Mouse (Mus musculus) erythroid progenitor cell, adult 5-6 weeks (primary cell): Measurements from ENCODE around the gene Ctbp1. TPM values are rescaled to one million over a fixed set of nuclear protein-coding genes. Genes with fewer than 3 reads are reported as not detected.
A peak's percentile ranks its signal among the peaks of the same experiment; 100 is the strongest.

Source experiments
- ATAC-seq: replicated peaks from 2 replicates; pipeline ENCODE4 v1.8.0; 2016; ENCODE audit warnings: moderate number of reproducible peaks, mild to moderate bottlenecking, moderate TSS enrichment, inconsistent platforms; ENCODE audit not compliant: poor library complexity, low FRiP score, severe bottlenecking
- total RNA-seq, 2 experiments: library from RNA; stranded (forward) in 1 of 2; stranded (reverse) in 1 of 2; fragments of 150-400 nt in 1 of 2; fragments of 186-747, 209-891 nt in 1 of 2; gene quantifications; 2 replicates each; pipeline versions ENCODE4 v1.2.3 to v1.2.4; 2015 to 2017; ENCODE audit warnings: low replicate concordance in 2 of 2

Ctbp1 gene
- total RNA-seq, 2 experiments from 2014 or later, result 172 to 222 TPM

DNA sequence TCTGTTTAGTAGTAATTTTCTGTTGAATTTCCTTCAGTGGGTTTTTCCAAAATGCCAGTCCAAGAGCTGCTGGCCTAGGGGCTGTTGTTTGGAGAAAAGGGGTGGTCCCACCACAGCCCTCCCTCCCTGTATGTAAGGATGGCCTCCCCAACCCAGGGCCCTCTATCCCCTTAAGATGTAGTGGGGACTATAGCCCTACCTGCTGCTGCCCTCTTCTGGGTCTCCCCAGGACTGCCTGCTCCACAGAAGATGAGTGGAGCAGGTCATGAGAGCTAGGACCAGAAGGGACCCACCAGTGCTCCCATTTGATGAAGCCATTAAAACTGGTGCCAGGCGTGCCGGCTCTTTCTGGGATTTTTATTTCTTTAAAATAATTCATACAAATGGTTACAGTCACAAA is 27.4 kb downstream of the Ctbp1 start:
- ATAC-seq, result no peak

DNA sequence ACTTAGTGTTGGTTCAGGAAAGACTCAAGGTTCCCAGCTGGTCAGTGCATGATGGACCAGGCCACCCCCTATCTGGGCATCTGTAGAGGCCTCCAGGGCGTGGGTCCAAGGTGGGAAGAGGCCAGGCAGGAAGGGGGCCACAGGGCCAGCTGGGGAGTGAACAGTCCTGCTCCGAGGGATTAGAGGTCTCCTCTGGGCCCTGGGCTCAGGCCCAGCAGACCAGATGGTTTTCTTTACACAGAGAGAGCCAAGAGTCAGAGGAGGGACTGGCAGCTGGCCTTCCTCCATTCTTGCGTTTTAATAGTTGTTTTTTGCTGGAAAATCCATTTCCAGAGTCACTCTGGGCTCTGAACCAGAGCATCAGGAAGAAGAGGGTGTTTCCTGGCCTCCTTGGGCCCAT is 29.1 kb downstream of the Ctbp1 start:
- no peak for ATAC-seq

DNA sequence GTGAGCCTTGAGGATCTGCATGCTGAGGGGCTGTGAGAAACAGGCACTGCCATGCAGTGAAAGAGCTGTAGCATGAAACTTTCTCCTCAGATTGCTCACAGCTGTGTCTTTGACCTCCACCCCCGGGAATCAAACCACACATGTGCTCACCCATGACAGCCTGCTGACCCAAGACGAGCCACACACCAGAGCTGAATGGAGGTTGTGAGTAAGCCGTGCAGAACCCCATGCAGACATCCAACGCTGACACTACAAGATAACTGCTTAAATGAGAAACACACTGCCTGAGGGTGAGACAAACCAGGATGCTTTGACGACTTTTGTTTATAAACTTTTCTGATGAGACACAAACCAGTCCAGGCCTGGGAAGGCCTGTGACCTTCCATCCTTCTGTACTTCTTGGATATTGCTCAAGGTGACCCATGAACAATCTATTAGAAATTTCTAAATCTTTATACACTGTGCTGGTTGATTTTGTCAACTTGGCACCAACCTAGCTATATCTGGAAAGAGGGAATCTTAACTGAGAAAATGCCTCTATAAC is 30.3 kb downstream of the Ctbp1 start:
- no peak for ATAC-seq

DNA sequence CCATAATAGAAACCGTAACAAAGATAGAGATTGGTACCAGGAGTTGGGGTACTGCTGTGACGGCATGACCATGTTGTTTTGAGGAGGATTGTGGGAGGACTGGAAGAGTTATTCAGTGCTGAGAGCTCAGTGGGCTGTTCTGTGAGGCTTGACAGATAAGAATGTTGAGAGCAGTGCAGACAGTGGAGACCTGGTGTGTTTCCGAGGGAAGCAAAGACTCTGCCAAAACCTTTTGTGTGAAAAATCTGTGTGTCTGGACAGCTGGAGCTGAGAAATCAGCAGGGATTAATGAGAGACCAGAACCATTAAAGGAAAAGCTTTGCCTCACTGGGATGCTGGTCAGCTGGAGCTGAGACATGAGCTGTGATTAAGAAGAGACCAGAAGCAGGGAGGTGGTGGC is 34.9 kb downstream of the Ctbp1 start:
- no peak for ATAC-seq

DNA sequence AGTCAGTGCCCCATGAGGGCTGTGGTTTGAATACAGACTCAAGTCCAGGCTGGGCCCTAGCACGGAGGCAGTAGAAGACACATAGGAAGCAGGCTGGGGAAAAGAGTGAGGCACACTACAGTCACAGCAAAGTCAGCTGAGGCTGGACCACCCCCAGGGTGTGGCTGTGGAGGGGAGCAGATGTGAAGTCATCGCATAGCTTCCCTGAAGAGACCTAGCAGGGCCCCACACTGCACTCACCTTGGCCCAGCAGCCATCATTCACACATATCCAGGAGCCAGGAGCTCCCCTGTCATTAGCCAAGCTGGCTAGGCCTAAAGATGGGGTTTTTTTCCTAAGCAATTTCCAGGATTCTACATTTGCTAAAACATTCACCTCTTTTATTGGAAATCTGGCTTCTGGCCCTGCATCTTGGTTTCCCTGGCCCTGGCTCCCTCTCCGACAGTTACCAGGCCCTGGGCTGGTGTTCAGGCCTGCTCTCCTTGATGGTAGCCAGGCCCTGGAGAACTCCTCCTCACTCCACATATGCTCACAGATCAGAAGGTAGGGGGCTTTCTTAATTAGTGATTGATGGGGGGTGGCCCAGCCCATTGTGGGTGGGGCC is 35.6 kb downstream of the Ctbp1 start:
- ATAC-seq, result no peak

DNA sequence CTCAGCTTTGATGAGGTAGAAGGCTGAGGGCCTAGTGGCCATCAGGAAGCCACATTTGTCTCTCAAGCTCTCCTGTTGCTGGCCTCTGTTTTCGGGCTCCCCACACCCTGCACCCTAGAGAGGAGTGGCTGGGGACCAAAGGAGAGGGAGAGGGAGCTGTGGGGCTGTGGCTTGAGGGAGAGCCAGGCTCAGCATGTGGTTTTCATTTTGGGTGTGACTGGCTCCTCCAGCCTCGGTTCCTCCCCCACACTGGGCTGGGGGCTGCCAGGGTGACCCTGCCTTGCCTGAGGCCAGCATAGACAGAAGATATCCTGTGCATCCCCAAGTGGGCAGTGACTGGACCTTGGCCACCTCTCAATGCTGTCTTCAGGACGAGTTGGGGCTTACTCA is 36.5 kb downstream of the Ctbp1 start:
- no peak for ATAC-seq

DNA sequence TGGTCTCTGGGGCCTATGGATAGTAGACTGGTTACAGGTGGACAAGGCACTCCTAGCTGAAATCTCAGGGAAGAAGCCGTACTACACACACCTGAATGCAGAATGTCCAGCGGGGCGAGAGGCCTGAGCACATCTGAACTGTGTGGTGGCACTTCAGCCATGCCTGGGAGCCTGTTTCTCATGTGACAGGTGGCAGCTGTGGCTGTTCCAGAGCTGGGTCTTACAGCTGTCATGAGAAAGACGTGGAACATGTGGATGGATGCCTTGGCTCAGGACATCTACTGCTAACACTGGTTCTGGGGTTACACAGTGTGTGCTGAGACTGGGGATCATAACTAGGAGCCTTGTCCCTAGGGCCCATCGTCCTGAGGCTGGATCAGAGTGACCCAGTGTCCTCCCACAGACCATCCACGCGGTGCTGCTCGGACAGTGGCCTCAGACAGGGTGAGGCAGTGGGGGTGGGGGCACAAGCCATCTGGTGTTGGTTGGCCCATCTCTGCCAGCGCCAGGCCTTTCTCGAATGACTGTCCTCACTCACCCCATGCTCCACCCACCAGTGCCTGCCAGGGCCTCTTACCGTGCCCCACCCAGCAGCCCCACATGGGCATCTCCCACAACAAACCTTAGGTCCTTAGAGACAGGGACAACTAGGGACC is 37.1 kb downstream of the Ctbp1 start:
- ATAC-seq, result no peak

DNA sequence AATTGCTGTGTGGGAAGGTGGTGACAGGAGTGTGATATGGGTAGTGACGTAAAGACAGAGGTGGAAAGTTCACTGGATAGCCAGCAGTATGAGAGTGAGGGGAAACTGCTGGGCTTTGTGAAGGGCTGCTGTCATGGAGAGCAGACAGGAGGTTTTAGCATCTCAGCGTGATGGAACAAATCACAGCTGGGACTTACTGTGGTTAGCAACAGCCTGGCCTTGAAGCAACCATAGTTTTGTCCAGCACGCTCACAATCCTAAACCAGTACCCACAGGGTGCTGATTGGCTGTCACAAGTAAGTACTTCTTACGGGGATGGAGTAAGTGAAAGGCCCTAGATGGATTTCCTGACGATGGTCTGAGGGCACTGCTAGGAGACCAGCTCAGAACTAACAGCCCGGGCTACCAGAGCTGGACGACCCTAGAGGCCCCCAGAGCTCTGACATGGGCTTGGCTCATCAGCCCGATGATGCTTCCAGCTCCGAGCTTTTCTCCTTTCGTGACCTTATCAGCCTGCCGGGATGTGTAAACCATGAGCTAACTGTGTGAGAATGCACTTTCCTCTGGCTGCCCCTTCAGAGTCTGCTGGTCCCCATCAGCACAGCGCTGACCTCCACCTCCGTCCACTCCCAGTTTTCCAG is 40.3 kb downstream of the Ctbp1 start:
- ATAC-seq, result no peak

DNA sequence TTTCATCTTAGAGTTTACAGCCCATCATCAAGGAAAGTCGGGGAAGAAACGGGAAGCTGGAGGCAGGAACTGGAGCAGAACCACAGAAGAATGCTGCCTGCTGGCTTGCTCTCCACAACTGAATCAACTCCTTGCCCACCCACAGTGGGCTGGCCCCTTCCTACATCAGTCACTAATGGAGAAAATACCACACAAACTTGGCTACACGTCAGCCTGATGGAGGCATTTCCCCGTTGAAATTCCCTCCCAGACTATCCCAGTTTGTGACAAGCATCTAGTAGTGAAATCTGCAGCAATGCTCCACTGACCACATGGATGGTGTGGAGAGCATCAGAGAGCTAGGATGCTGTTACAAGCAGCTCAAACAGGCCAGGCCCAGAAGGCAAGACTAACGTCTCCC is 42.0 kb downstream of the Ctbp1 start:
- no peak for ATAC-seq

DNA sequence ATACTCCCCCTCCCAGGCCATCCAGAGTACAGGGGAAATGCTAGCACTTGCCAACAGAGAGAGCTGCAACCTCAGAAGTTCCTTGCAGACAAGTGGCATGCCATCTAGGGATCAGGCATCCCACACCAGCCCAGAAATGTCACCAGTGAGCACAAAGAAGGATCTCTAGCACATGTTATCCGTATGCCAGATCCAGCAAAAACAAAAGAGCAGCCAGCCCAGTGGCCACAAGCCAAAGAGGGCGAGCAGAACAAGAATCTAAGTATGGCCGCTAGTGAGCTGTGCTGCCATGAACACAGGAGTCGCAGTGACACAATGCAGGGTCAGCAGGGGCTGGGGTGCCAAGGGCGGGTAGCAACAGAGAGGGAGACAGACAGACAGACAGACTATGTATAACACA is 44.5 kb downstream of the Ctbp1 start:
- no peak for ATAC-seq

DNA sequence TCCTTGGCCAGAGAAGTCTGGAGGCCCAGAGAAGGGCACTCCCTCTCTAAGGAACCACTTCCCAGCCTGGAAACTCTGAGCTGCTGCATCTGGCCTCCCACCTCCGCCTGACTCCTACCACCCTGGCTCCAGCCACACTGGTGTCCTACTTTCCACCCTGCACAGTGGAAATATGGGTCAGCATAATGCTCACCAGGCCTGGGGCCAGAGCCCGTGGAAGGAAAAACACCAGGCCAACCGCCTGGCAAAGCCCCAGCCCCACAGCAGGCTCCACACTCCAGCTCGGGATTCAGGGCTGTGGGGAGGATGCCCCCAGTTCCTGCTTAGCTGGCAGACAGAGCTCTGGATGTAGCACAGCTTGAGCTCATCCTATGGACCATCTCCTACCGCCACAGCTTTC is 46.4 kb downstream of the Ctbp1 start:
- peak; percentile 27; the same call in 1 of the 2 replicates for ATAC-seq

DNA sequence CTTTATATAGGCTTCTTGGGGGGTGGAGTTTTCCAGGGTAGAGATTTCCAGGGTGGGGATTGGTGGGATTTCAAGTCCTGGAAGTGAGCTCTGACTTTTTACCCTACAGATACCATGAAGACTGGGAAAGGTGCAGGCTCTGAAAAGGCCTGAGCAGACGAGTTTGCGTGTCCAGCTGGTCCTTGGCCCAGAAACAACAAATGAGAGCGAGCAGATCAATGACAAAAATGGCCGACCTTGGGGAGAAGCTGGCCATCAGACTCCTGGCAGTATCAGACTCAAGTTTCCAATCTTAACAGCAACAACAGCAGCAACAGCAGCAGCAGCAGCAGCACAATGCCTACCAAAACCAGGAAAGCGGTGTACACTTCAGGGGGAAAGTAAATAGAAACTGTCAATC is 49.1 kb downstream of the Ctbp1 start:
- no peak for ATAC-seq

DNA sequence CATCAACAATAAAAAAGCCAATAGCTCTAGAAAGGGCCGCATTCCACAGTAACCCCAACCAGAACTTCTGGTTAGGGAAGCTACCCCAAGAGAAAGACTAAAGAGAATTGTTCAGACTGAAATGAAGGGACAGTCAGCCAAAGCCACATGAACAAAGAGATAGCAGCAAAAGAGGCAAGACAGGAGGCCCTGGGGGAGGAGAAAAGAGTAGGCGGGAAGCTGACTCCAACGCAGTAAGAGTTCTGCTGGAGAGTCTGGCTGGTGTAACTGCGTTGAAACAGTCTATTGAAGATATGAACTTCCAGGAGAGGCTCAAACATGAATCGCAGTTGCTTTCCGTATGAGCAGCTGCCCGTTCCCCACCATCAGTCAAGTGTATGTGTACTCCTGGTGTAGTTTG is 50.3 kb downstream of the Ctbp1 start:
- no peak for ATAC-seq

DNA sequence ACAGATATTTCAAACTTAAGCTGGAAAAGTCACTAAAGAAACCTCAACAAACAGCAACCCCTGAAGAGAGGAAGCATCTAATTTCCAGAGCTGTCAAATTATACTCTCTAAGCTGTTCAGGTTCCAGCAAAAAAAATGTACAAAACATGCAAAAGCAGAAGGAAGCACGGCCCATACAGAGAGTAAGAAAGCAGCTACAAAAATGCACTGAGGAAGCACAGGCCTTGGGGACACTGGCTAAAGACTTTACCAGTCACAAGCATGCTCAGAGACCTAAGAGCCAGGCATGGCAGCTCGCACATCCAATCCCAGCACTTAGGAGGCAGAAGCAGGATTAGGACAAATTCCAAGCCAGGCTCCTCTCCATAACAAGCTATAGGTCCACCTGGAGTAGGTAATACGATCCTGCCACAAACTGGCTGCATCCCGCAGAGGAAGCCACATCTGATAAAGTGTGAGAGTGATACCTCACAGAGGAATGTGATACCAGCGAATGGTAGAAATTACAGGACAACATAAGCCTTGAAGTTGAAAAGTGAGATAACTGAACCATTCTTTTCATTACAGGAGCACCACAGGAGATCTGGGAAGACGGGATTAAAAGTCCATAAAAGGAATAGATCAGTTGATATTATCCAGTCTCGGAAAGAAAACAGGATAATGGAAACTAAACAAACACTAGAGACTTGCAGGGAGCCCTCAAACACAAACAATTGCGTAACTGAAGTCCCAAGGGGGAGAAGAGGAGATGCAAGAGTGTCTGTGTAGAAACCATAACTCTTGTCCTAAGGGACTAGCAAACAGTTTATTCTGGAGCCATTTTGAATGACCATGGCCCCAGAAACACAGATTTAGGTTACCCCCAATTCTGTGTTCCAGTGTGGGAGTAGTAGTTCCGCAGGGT is 51.7 kb downstream of the Ctbp1 start:
- no peak for ATAC-seq

DNA sequence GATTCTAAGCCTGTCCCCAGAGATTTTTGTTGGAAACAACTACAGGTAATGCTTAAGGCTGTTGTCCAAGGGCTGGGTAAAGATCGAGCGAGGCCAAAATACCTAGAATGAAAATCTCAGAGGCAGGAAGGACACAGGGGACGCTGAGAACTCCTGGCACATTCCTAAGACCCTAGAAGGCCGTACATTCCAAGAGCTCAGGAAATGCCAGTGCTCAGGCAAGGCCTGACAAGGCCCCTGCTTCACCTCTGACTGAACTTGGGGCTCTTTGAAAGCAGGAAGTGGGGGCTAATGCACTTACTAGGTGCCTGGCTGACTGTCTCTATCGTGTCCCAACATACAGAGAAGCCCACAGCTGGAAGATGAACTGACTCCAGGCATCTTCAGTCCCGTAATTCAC is 52.4 kb downstream of the Ctbp1 start:
- ATAC-seq, result no peak

DNA sequence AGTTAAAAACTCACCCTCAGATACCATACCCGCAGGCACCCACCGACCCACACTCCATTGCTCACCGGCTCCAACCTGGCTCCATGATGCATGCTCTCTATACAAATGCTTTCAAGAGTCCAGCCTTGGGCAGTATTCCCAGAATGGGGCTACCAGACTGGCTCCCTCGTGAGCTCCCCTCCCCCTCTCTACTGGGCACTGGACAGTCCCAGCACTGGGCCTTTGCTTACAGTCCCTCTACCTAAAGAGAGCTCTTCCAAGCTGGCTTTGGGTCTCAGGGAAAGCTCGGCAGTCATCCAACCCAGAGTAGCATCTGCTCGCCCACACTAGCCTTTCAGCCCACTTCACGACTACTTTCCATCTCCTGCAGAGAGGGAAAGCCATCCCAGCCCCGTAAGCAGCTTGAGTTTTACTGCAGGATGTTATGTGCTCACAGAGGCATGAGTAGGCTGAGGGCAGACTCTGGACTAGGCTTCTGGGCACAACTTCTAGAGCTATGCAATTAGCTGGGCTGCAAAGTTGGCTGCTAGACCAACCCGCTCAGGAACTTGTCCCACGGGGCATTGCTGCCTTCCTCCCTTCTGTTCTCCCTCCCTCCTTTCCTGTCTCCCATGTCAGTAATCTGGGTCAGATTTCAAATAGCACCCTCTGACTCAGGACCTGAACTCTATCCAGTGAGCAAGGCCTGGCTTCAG is 54.3 kb downstream of the Ctbp1 start:
- ATAC-seq, result no peak

DNA sequence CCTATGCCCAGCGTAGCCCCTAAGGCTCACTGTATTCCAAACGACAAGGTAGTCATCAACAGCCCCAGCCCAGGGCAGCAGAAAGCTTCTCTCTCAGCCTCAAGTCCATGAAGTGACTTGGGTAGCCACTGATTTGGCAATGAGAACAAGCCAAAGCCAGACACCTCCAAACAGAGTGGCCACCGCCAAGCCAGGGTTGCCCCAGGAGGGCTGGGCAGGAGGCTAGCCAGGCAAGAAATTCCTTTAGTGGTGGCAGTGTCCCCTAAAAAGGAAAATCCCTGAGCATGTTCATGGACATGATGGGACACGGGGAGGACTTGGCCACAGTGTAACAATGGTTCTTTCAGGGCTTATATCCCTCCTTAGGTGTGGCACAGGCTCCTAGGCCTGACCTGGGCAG is 55.0 kb downstream of the Ctbp1 start:
- ATAC-seq, result no peak

DNA sequence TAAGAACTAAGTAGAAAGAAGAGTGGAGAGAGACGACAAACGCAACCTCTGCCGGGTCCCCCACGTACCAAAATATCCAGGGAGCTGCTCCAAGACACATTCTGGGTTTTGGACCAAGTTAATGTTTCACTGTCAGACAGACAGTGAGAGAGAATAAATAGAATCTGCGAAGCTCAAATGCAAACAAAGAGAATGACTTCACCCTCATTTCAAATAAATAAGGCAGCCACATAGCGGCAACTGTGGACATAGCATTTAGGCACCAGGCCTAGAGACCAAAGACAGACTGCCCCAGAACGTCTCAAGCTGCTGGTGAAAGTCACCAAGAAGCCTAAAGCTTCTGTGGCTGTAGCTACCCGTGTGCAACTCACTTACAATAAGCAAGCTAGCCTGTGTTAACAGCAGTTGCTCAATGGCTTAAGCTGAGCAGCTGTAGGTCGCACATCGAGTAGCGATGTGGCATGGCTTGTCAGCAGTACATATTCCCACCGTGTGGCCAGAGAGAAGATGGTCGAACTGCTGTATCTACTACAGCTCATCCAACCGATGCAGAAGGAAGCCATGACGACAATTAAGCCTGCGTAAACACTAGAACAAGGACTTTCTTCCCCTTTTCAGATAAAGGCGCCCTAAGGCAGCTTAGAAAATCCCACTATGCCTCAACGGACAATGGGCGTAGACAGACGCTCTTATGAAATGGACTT is 55.9 kb downstream of the Ctbp1 start:
- ATAC-seq, result no peak

DNA sequence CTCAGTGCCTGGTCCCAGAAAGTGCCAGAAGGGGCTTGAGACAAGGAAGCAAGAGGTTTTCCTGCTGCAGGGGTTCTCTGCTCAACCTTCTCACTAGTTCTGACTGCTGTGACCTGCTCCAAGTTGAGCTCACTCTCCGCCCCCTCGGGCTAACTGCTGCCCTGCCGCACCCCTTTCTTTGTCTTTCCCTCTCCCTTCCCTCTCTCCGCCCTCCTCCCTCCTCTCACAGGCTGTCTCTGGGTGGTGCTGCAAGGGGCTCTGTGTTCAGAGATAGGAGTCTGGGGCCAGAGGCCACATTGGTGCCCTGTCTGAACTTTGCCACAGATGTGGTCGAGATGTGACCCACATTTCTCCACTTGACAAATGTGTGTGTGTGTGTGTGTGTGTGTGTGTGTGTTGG is 56.7 kb downstream of the Ctbp1 start, which contains the start of gene Spon2:
Gene Spon2, minus strand, starts transcription at position 375 of the 400 bp plus-strand sequence.
- 0 out of 2 replicates have a peak, but pooled peaks have one; percentile 37 for ATAC-seq
